Comparison of ENCODE assay signal across 19 mouse cellular contexts in the genomic region with DNA sequence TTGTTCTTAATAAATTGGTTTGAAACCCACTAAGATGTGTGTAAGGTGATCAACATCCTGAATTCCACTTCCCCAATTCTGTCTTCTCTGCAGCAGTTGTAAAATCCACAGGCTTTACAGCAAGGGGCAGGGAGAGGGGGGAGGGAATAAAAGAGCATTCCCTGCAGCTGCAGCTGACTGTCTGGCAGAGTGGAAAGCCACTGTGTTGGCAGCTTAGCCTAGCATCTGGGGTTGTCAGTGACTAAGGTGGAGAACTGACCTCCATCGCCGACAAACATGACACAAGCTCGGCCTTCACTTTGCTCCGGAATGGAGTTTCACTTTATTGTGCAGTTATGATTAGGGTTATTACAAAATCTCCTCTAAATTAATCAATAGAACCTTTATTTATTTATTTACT. TPM values are rescaled to one million over a fixed set of nuclear protein-coding genes. Genes with fewer than 3 reads are reported as not detected.
DNase-seq lines count a peak whose midpoint lies in the region; ATAC-seq and TF ChIP-seq lines count a peak whose summit lies in the region.
"Had no signal": no experiment of that assay in that cellular context is flagged by ENCODE, and none has a peak within 500 bp of the region (broad histone marks: within the 10 kb centered on the region; RNA-seq: fewer than 3 reads in every experiment).

No protein-coding gene starts in this region.

- no peak overlapping the region for H3K4me2 ChIP-seq in forebrain, embryonic 11.5 days (ENCODE audit: low read depth, low read length, severe bottlenecking)
- no peak overlapping the region for H3K4me2 ChIP-seq in midbrain, embryonic 12.5 days (replicated peaks)
- no peak overlapping the region for H3K4me2 ChIP-seq in midbrain, embryonic 15.5 days
- no peak overlapping the region for H3K4me2 ChIP-seq in forebrain, postnatal 0 days (ENCODE audit: low read depth)
- H3K4me2 ChIP-seq: limb, embryonic 13.5 days; liver, embryonic 15.5 days; neural tube, embryonic 12.5 days had no signal

- ATAC-seq in forebrain, embryonic 11.5 days (replicated peaks; ENCODE audit: low FRiP score) = 0 out of 2 replicates have a peak, but pooled peaks have one; percentile 39
- ATAC-seq in midbrain, embryonic 12.5 days (ENCODE audit: low FRiP score, low read depth) = peak; percentile 75; the same call in 1 of the 2 replicates
- ATAC-seq in midbrain, embryonic 15.5 days (replicated peaks) = no peak; the same call in 1 of the 2 replicates
- peak; percentile 56 for ATAC-seq in forebrain, postnatal 0 days

- no peak overlapping the region for H3K27ac ChIP-seq in forebrain, embryonic 11.5 days (ENCODE audit: low read depth, low read length)
- H3K27ac ChIP-seq in forebrain, embryonic 10.5 days = no peak overlapping the region
- H3K27ac ChIP-seq in midbrain, embryonic 12.5 days (replicated peaks) = no peak overlapping the region
- no peak overlapping the region for H3K27ac ChIP-seq in midbrain, embryonic 15.5 days
- no peak overlapping the region for H3K27ac ChIP-seq in forebrain, postnatal 0 days (ENCODE audit: low read depth, low read length)
- H3K27ac ChIP-seq: limb, embryonic 13.5 days; liver, embryonic 15.5 days; neural tube, embryonic 12.5 days; stomach, postnatal 0 days had no signal

- H3K9me3 ChIP-seq in forebrain, embryonic 11.5 days (ENCODE audit: control insufficient read depth, low read length) = no peaks in the 10 kb centered on the region
- H3K9me3 ChIP-seq in forebrain, embryonic 10.5 days = no peaks in the 10 kb centered on the region
- H3K9me3 ChIP-seq in midbrain, embryonic 12.5 days = no peaks in the 10 kb centered on the region
- no peaks in the 10 kb centered on the region for H3K9me3 ChIP-seq in midbrain, embryonic 15.5 days
- no peaks in the 10 kb centered on the region for H3K9me3 ChIP-seq in forebrain, postnatal 0 days (ENCODE audit: low read length)
- H3K9me3 ChIP-seq: limb, embryonic 13.5 days; liver, embryonic 15.5 days; neural tube, embryonic 12.5 days had no signal

- no peaks in the 10 kb centered on the region for H3K27me3 ChIP-seq in forebrain, embryonic 11.5 days (ENCODE audit: control insufficient read depth, insufficient read depth, low read length)
- no peaks in the 10 kb centered on the region for H3K27me3 ChIP-seq in forebrain, embryonic 10.5 days (ENCODE audit: poor library complexity, severe bottlenecking)
- H3K27me3 ChIP-seq in midbrain, embryonic 12.5 days = no peaks in the 10 kb centered on the region
- H3K27me3 ChIP-seq in midbrain, embryonic 15.5 days (replicated peaks) = no peaks in the 10 kb centered on the region
- no peaks in the 10 kb centered on the region for H3K27me3 ChIP-seq in forebrain, postnatal 0 days (ENCODE audit: insufficient read depth, low read length)
- H3K27me3 ChIP-seq: limb, embryonic 13.5 days; liver, embryonic 15.5 days; neural tube, embryonic 12.5 days had no signal

- H3K4me1 ChIP-seq in forebrain, embryonic 11.5 days (replicated peaks; ENCODE audit: control insufficient read depth, insufficient read depth, low read length) = no peaks in the 10 kb centered on the region
- H3K4me1 ChIP-seq in forebrain, embryonic 10.5 days = no peaks in the 10 kb centered on the region
- no peaks in the 10 kb centered on the region for H3K4me1 ChIP-seq in midbrain, embryonic 12.5 days
- peaks cover 8% of the 10 kb centered on the region for H3K4me1 ChIP-seq in midbrain, embryonic 15.5 days
- H3K4me1 ChIP-seq in forebrain, postnatal 0 days (ENCODE audit: insufficient read depth) = 0 out of 2 replicates have a peak, but pooled peaks cover 3% of the 10 kb centered on the region
- H3K4me1 ChIP-seq: limb, embryonic 13.5 days; liver, embryonic 15.5 days; neural tube, embryonic 12.5 days had no signal

- no peak for DNase-seq in forebrain, embryonic 11.5 days (ENCODE audit: low spot score)
- DNase-seq in forebrain, embryonic 10.5 days (ENCODE audit: extremely low spot score, low spot score) = no peak
- DNase-seq in brain, adult 2 months (ENCODE audit: low read depth, low spot score) = peak; percentile 80
- DNase-seq in forebrain, postnatal 0 days = peak; percentile 18
- no peak for DNase-seq in kidney, postnatal 25 days
- DNase-seq in B cell, adult 2 months = no peak
- DNase-seq: cerebellum, adult 8-10 months; heart, adult 11 months; kidney, adult 9 months; lung, postnatal 14 days; right cerebral cortex, adult 18-20 months; thymus, postnatal 25 days had no signal

- no peak for TF ChIP-seq CTCF in forebrain, postnatal 0 days (IDR thresholded peaks at IDR 0.05; ENCODE audit: low read depth)

- WGBS in forebrain, embryonic 11.5 days = 74% methylated on average over 4 of the region's 4 CpGs
- WGBS in forebrain, embryonic 10.5 days = 69% methylated on average over 4 of the region's 4 CpGs
- WGBS in midbrain, embryonic 12.5 days = 70% methylated on average over 4 of the region's 4 CpGs
- WGBS in midbrain, embryonic 15.5 days = 51% methylated on average over 4 of the region's 4 CpGs
- WGBS in forebrain, postnatal 0 days = 63% methylated on average over 4 of the region's 4 CpGs

- no peaks in the 10 kb centered on the region for H3K36me3 ChIP-seq in forebrain, embryonic 11.5 days (ENCODE audit: control insufficient read depth, insufficient read depth, low read length)
- H3K36me3 ChIP-seq in forebrain, embryonic 10.5 days (replicated peaks) = no peaks in the 10 kb centered on the region
- no peaks in the 10 kb centered on the region for H3K36me3 ChIP-seq in midbrain, embryonic 12.5 days
- H3K36me3 ChIP-seq in midbrain, embryonic 15.5 days (replicated peaks) = no peaks in the 10 kb centered on the region
- H3K36me3 ChIP-seq in forebrain, postnatal 0 days (ENCODE audit: insufficient read depth) = no peaks in the 10 kb centered on the region
- H3K36me3 ChIP-seq: limb, embryonic 13.5 days; liver, embryonic 15.5 days; neural tube, embryonic 12.5 days had no signal

- no peak overlapping the region for H3K4me3 ChIP-seq in forebrain, embryonic 11.5 days (ENCODE audit: low read depth, low read length)
- H3K4me3 ChIP-seq in forebrain, embryonic 10.5 days = no peak overlapping the region
- H3K4me3 ChIP-seq in midbrain, embryonic 12.5 days = no peak overlapping the region
- H3K4me3 ChIP-seq in midbrain, embryonic 15.5 days = no peak overlapping the region
- no peak overlapping the region for H3K4me3 ChIP-seq in forebrain, postnatal 0 days (ENCODE audit: low read depth, low read length)
- H3K4me3 ChIP-seq: limb, embryonic 13.5 days; liver, embryonic 15.5 days; neural tube, embryonic 12.5 days had no signal

- no peak overlapping the region for H3K9ac ChIP-seq in forebrain, embryonic 11.5 days (ENCODE audit: low read length)
- no peak overlapping the region for H3K9ac ChIP-seq in midbrain, embryonic 12.5 days (replicated peaks)
- H3K9ac ChIP-seq in midbrain, embryonic 15.5 days = no peak overlapping the region
- H3K9ac ChIP-seq in forebrain, postnatal 0 days = no peak overlapping the region
- H3K9ac ChIP-seq: limb, embryonic 13.5 days; liver, embryonic 15.5 days; neural tube, embryonic 12.5 days had no signal

RNA-seq across cellular contexts. Expression of a gene that starts 21.9 kb away (rescaled TPM):
- polyA plus RNA-seq in forebrain, embryonic 11.5 days (2014; fragmentation: Nextera tagmentation; extraction: Ambion mirVana) = 4.7 and 5.2 TPM in 2 replicates
- polyA plus RNA-seq in forebrain, embryonic 10.5 days (2016; fragmentation: Nextera tagmentation; extraction: Ambion mirVana) = 1.6 and 2.9 TPM in 2 replicates
- 8.2 and 9.2 TPM in 2 replicates for polyA plus RNA-seq in midbrain, embryonic 12.5 days (2016; fragmentation: Nextera tagmentation; extraction: Ambion mirVana)
- 60.6 and 70.7 TPM in 2 replicates for polyA plus RNA-seq in midbrain, embryonic 15.5 days (2015; fragmentation: Nextera tagmentation; extraction: Ambion mirVana)
- total RNA-seq in forebrain, postnatal 0 days (2014; rRNA removed) = 56.0 and 63.3 TPM in 2 replicates
- 41.5 and 58.9 TPM in 2 replicates for polyA plus RNA-seq in forebrain, postnatal 0 days (2015; fragmentation: Nextera tagmentation; extraction: Ambion mirVana)
- polyA plus RNA-seq: heart, postnatal 0 days; liver, embryonic 15.5 days had no signal

Comparison
In these comparisons a context has a peak if more than half of its experiments do, and no peak if none do; other contexts are left out.
1. DNase-seq: peak in brain, adult 2 months (single experiment) and forebrain, postnatal 0 days (single experiment); none in forebrain, embryonic 11.5 days (single experiment), forebrain, embryonic 10.5 days (single experiment), kidney, postnatal 25 days (0 of 2) and B cell, adult 2 months (0 of 2).